Mouse (Mus musculus) cerebellum, adult 2 months (tissue): ENCODE results near the gene Rab11a.

Source experiments
- CTCF ChIP-seq: fragments of 200-500 bp; IDR thresholded peaks from 2 replicates; pipeline ENCODE4 v1.5.1; 2011; ENCODE audit warnings: low read depth, mild to moderate bottlenecking, control low read depth, low read length, moderate library complexity, borderline replicate concordance; ENCODE audit not compliant: insufficient read depth
- POLR2A ChIP-seq: fragments of 200-500 bp; IDR thresholded peaks from 2 replicates; pipeline ENCODE4 v1.6.1; 2011; ENCODE audit warnings: low read length, control low read depth, borderline replicate concordance; ENCODE audit not compliant: insufficient read depth

DNA sequence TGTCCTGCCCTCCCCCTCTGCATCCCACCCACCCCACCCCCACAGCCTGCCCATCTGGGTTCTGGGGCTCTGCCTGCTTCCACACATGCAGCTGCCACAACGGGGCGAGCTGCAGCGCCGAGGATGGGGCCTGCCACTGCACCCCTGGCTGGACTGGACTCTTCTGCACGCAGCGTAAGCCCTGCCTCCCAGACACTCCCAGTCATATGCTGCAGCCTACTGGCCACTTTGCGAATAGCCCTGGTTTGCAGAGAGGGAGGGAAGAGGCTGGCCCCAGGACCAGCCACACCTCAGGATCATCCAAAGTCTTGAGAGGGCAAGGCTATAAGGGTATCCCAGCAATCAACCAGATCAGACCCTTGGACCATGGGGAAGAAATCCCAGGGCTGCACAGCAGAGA, 46.4 kb downstream of the Rab11a start:
- TF ChIP-seq POLR2A, result no peak
- TF ChIP-seq CTCF, result peak; percentile 92
